ENCODE assay signal across 18 mouse cellular contexts in the genomic region with DNA sequence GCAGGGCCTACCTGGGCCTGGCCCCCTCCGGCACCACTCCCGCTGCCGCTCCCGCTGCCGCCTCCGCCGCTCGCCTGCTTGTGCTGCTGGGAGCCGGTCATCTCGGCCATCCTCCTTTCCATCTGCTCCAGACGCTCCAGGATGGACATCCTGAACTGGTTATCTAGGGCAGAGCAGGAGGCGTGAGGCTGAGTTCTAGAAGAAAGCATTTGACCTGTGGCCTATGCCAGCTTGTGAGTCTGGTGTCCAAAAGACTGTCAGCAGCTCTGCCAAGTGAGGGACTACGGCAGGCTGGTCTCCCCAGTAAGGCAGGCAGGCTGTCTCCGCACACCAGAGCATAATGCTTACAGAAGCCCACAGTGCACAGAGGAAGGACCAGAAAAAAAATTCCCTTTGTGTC. TPM values are rescaled to one million over a fixed set of nuclear protein-coding genes. Genes with fewer than 3 reads are reported as not detected.
A peak's percentile ranks its signal among the peaks of the same experiment; 100 is the strongest.
DNase-seq lines count a peak whose midpoint lies in the region; ATAC-seq and TF ChIP-seq lines count a peak whose summit lies in the region.
"Had no signal": no experiment of that assay in that cellular context is flagged by ENCODE, and none has a peak within 500 bp of the region (broad histone marks: within the 10 kb centered on the region; RNA-seq: fewer than 3 reads in every experiment).

No protein-coding gene starts in this region.

- no peak for TF ChIP-seq POLR2A in olfactory bulb, adult 2 months (IDR thresholded peaks at IDR 0.05; ENCODE audit: insufficient read depth, low read depth, low read length)

- no peaks in the 10 kb centered on the region for H3K27me3 ChIP-seq in kidney, embryonic 16.5 days (ENCODE audit: insufficient read depth, low read length)
- H3K27me3 ChIP-seq in intestine, embryonic 16.5 days (replicated peaks; ENCODE audit: control insufficient read depth, insufficient read depth, low read length) = no peaks in the 10 kb centered on the region
- H3K27me3 ChIP-seq: liver, embryonic 13.5 days; midbrain, embryonic 15.5 days; Patski had no signal

- H3K4me2 ChIP-seq in kidney, embryonic 16.5 days (replicated peaks; ENCODE audit: low read depth, low read length) = no peak overlapping the region
- H3K4me2 ChIP-seq in intestine, embryonic 16.5 days (ENCODE audit: low read depth, low read length) = no peak overlapping the region
- H3K4me2 ChIP-seq: liver, embryonic 13.5 days; midbrain, embryonic 15.5 days had no signal

- no peak for ATAC-seq in kidney, embryonic 16.5 days (ENCODE audit: low FRiP score, low TSS enrichment)
- ATAC-seq in intestine, embryonic 16.5 days = no peak
- ATAC-seq: midbrain, embryonic 15.5 days; Patski had no signal

- H3K9ac ChIP-seq in kidney, embryonic 16.5 days (replicated peaks; ENCODE audit: low read length) = no peak overlapping the region
- H3K9ac ChIP-seq in intestine, embryonic 16.5 days (ENCODE audit: low read depth, low read length) = no peak overlapping the region
- H3K9ac ChIP-seq: liver, embryonic 13.5 days; midbrain, embryonic 15.5 days had no signal

- peaks cover 4% of the 10 kb centered on the region; the same call in 1 of the 2 replicates for H3K36me3 ChIP-seq in kidney, embryonic 16.5 days (ENCODE audit: insufficient read depth, low read length)
- H3K36me3 ChIP-seq in intestine, embryonic 16.5 days (ENCODE audit: control insufficient read depth, insufficient read depth, low read length) = no peaks in the 10 kb centered on the region
- H3K36me3 ChIP-seq: liver, embryonic 13.5 days had no signal

- 70% methylated on average over 14 of the region's 14 CpGs for WGBS in olfactory bulb, adult 2 months
- 87% methylated on average over 14 of the region's 14 CpGs for WGBS in kidney, embryonic 16.5 days
- WGBS in intestine, embryonic 16.5 days = 85% methylated on average over 14 of the region's 14 CpGs

- peaks cover 42% of the 10 kb centered on the region for H3K4me1 ChIP-seq in olfactory bulb, adult 2 months (ENCODE audit: control insufficient read depth, insufficient read depth, low read length)
- H3K4me1 ChIP-seq in kidney, embryonic 16.5 days (ENCODE audit: insufficient read depth, low read length) = peaks cover 7% of the 10 kb centered on the region
- H3K4me1 ChIP-seq in intestine, embryonic 16.5 days (ENCODE audit: control insufficient read depth, insufficient read depth, low read length) = no peaks in the 10 kb centered on the region
- H3K4me1 ChIP-seq: liver, embryonic 13.5 days had no signal

- TF ChIP-seq CTCF in gastrocnemius, adult 2 months (IDR thresholded peaks at IDR 0.05) = no peak
- TF ChIP-seq CTCF in olfactory bulb, adult 2 months (IDR thresholded peaks at IDR 0.05; ENCODE audit: insufficient read depth, low read depth, low read length) = no peak

- DNase-seq in gastrocnemius, adult 2 months = peak; percentile 39
- no peak for DNase-seq in gastrocnemius, postnatal 10 days
- peak; percentile 59 for DNase-seq in left cerebral cortex, postnatal 4 days
- DNase-seq in left cerebral cortex, postnatal 36 days (ENCODE audit: low spot score in 2 of 2) = no peak
- DNase-seq in cerebellum, postnatal 14 days = peak; percentile 84 to 88
- DNase-seq: adrenal gland, adult 2 months; kidney, adult 2 months; layer of hippocampus, postnatal 36 days; liver, embryonic 13.5 days; lung, postnatal 36 days had no signal

- intact Hi-C loops in gastrocnemius, adult 2 months (cut with DNase I) = no loop called here
- intact Hi-C loops in left cerebral cortex, postnatal 4 days (cut with DNase I) = loop anchor here (5.0 kb wide), 1 partner anchor 48 kb away; no protein-coding TSS in a partner anchor
- intact Hi-C loops in left cerebral cortex, postnatal 36 days (cut with DNase I) = no loop called here

- no peak overlapping the region for H3K27ac ChIP-seq in gastrocnemius, adult 2 months
- H3K27ac ChIP-seq in olfactory bulb, adult 2 months (ENCODE audit: insufficient read depth, low read depth, low read length) = peak overlapping the region; percentile 39
- H3K27ac ChIP-seq in kidney, embryonic 16.5 days (ENCODE audit: low read length) = no peak overlapping the region
- H3K27ac ChIP-seq in intestine, embryonic 16.5 days (ENCODE audit: low read length) = no peak overlapping the region
- H3K27ac ChIP-seq: liver, embryonic 13.5 days; midbrain, embryonic 15.5 days had no signal

- no peak overlapping the region for H3K4me3 ChIP-seq in gastrocnemius, adult 2 months
- H3K4me3 ChIP-seq in olfactory bulb, adult 2 months (ENCODE audit: insufficient read depth, low read depth, low read length) = no peak overlapping the region
- no peak overlapping the region for H3K4me3 ChIP-seq in kidney, embryonic 16.5 days (ENCODE audit: low read length)
- H3K4me3 ChIP-seq in intestine, embryonic 16.5 days (ENCODE audit: low read length) = no peak overlapping the region
- H3K4me3 ChIP-seq: liver, embryonic 13.5 days; midbrain, embryonic 15.5 days had no signal

- no peaks in the 10 kb centered on the region for H3K9me3 ChIP-seq in kidney, embryonic 16.5 days (ENCODE audit: low read length)
- no peaks in the 10 kb centered on the region for H3K9me3 ChIP-seq in intestine, embryonic 16.5 days (ENCODE audit: control insufficient read depth, low read length)
- H3K9me3 ChIP-seq: liver, embryonic 13.5 days; midbrain, embryonic 15.5 days had no signal

RNA-seq across cellular contexts. Expression of gene Gm13090, which starts 0.6 kb away (rescaled TPM):
- total RNA-seq in gastrocnemius, adult 2 months (2021) = not detected
- not detected for total RNA-seq in gastrocnemius, postnatal 10 days (2021)
- not detected for total RNA-seq in left cerebral cortex, postnatal 4 days (2021)
- total RNA-seq in left cerebral cortex, postnatal 36 days (2021) = not detected
- polyA plus RNA-seq in olfactory bulb, adult 2 months (2012; ENCODE audit: insufficient read depth, insufficient read length, low replicate concordance, missing spikeins) = not detected in 2 replicates
- polyA plus RNA-seq in kidney, embryonic 16.5 days (2015; fragmentation: Nextera tagmentation; extraction: Ambion mirVana) = not detected in 2 replicates
- polyA plus RNA-seq in intestine, embryonic 16.5 days (2015; fragmentation: Nextera tagmentation; extraction: Ambion mirVana) = not detected in 2 replicates
- total RNA-seq: adrenal gland, adult 2 months; layer of hippocampus, postnatal 36 days; neutrophil, adult 5-6 weeks had no signal
- polyA plus RNA-seq: adrenal gland, adult 2 months; C2C12; gonadal fat pad, adult 2 months; kidney, adult 2 months; liver, embryonic 13.5 days; Patski had no signal

RNA-seq across cellular contexts. Expression of gene Vamp3, which starts 31.1 kb away (rescaled TPM):
- total RNA-seq in gastrocnemius, adult 2 months (2021) = 10 to 100 TPM; 53.8 to 56.3 TPM
- total RNA-seq in gastrocnemius, postnatal 10 days (2021) = 10 to 100 TPM; 62.2 to 65.4 TPM
- 10 to 100 TPM; 34.1 to 35.2 TPM for total RNA-seq in left cerebral cortex, postnatal 4 days (2021)
- 10 to 100 TPM; 30.8 to 31.6 TPM for total RNA-seq in left cerebral cortex, postnatal 36 days (2021)
- not detected in 2 replicates for polyA plus RNA-seq in olfactory bulb, adult 2 months (2012; ENCODE audit: insufficient read depth, insufficient read length, low replicate concordance, missing spikeins)
- polyA plus RNA-seq in kidney, embryonic 16.5 days (2015; fragmentation: Nextera tagmentation; extraction: Ambion mirVana) = 127 TPM in 2 replicates
- polyA plus RNA-seq in intestine, embryonic 16.5 days (2015; fragmentation: Nextera tagmentation; extraction: Ambion mirVana) = 122 TPM in 2 replicates

RNA-seq across cellular contexts. Expression of gene Per3, which starts 44.4 kb away (rescaled TPM):
- 1 to 10 TPM; 3.6 to 9.3 TPM for total RNA-seq in gastrocnemius, adult 2 months (2021)
- 10 to 100 TPM; 15.5 to 17.0 TPM for total RNA-seq in gastrocnemius, postnatal 10 days (2021)
- total RNA-seq in left cerebral cortex, postnatal 4 days (2021) = 1 to 10 TPM; 6.5 to 6.6 TPM
- total RNA-seq in left cerebral cortex, postnatal 36 days (2021) = 10 to 100 TPM; 25.6 to 33.8 TPM
- not detected in 2 replicates for polyA plus RNA-seq in olfactory bulb, adult 2 months (2012; ENCODE audit: insufficient read depth, insufficient read length, low replicate concordance, missing spikeins)
- polyA plus RNA-seq in kidney, embryonic 16.5 days (2015; fragmentation: Nextera tagmentation; extraction: Ambion mirVana) = 7.6 and 7.8 TPM in 2 replicates
- 3.1 and 3.7 TPM in 2 replicates for polyA plus RNA-seq in intestine, embryonic 16.5 days (2015; fragmentation: Nextera tagmentation; extraction: Ambion mirVana)

Comparison
In these comparisons a context has a peak if more than half of its experiments do, and no peak if none do; other contexts are left out.
1. DNase-seq: peak in gastrocnemius, adult 2 months (single experiment), left cerebral cortex, postnatal 4 days (single experiment) and cerebellum, postnatal 14 days (2 of 2); none in gastrocnemius, postnatal 10 days (single experiment) and left cerebral cortex, postnatal 36 days (0 of 2).